Mouse (Mus musculus): ENCODE data around the gene Runx1. TPM values are rescaled to one million over a fixed set of nuclear protein-coding genes. Genes with fewer than 3 reads are reported as not detected.

Gene Runx1
- polyA plus RNA-seq, 1 experiment from 2014 or later: 0.94 TPM

DNA sequence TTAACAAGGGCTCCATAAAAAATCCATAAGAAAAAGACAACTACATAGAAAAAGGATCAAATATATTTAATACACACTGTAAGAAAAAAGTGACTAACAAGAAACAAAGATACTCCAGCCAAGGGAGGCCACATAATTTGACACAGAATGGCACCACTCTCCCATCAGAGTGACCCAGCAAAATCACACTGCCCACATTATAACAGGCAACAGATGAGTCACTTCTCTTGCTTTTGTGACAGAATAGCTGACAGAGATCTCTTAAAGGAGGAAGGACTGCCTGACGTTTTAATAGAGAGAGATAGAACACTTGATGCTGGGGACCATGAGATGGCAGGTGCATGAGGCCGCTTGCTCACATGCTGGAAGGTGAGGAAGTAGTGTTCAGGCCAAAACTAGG is 35.6 kb upstream of the Runx1 start:
- 91% methylated on average over 2 of the region's 2 CpGs for WGBS
- no peak for ATAC-seq
- H3K9me3 ChIP-seq (ENCODE audit: control insufficient read depth, low read length): no peaks in the 10 kb centered on the region

DNA sequence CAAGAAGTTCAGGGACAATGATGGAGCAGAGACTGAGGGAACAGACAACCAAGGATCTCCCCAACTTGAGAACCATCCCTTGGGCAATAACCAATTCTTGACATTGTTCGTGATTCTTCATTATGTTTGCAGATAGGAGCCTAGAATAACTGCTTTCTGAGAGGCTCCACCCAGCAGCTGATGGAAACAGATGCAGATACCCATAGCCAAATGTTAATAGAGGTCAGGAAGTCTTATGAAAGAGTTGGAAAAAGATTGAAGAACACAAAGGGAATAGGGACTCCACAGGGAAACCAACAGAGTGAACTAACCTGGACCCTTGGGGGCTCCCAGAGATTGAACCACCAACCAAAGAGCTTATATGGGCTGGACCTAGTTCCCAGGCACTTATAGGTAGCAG is 34.7 kb upstream of the Runx1 start:
- no peaks in the 10 kb centered on the region for H3K27me3 ChIP-seq (replicated peaks; ENCODE audit: control insufficient read depth, insufficient read depth, low read length)
- ATAC-seq: no peak

More for the DNA sequence above, 35.6 kb upstream of the Runx1 start:
- Histone ChIP-seq H3K27ac (ENCODE audit: low read depth, low read length) (no peak overlapping the region), H3K4me2 (ENCODE audit: low read length) (no peak overlapping the region), H3K27me3 (replicated peaks; ENCODE audit: control insufficient read depth, insufficient read depth, low read length) (no peaks in the 10 kb centered on the region), H3K36me3 (ENCODE audit: control insufficient read depth, insufficient read depth, low read length) (no peaks in the 10 kb centered on the region), H3K4me3 (ENCODE audit: low read length) (no peak overlapping the region), H3K9ac (ENCODE audit: low read depth, low read length) (no peak overlapping the region), H3K4me1 (ENCODE audit: control insufficient read depth, insufficient read depth, low read depth, low read length) (no peaks in the 10 kb centered on the region)

GRCm38 (mm10) chr16:92856779-92857178 is 30.8 kb upstream of the Runx1 start:
- no peaks in the 10 kb centered on the region for H3K36me3 ChIP-seq (ENCODE audit: control insufficient read depth, insufficient read depth, low read length)
- no peak overlapping the region for H3K4me2 ChIP-seq (ENCODE audit: low read length)
- H3K9me3 ChIP-seq (ENCODE audit: control insufficient read depth, low read length): no peaks in the 10 kb centered on the region
- ATAC-seq: no peak
- no peaks in the 10 kb centered on the region for H3K27me3 ChIP-seq (replicated peaks; ENCODE audit: control insufficient read depth, insufficient read depth, low read length)
- H3K27ac ChIP-seq (ENCODE audit: low read depth, low read length): no peak overlapping the region
- no peak overlapping the region for H3K9ac ChIP-seq (ENCODE audit: low read depth, low read length)
- no peak overlapping the region for H3K4me3 ChIP-seq (ENCODE audit: low read length)
- H3K4me1 ChIP-seq (ENCODE audit: control insufficient read depth, insufficient read depth, low read depth, low read length): no peaks in the 10 kb centered on the region
- WGBS: 86% methylated on average over 3 of the region's 3 CpGs

More for the DNA sequence above, 34.7 kb upstream of the Runx1 start:
- Histone ChIP-seq H3K9me3 (ENCODE audit: control insufficient read depth, low read length) (no peaks in the 10 kb centered on the region), H3K36me3 (ENCODE audit: control insufficient read depth, insufficient read depth, low read length) (no peaks in the 10 kb centered on the region), H3K4me3 (ENCODE audit: low read length) (no peak overlapping the region), H3K27ac (ENCODE audit: low read depth, low read length) (no peak overlapping the region), H3K9ac (ENCODE audit: low read depth, low read length) (no peak overlapping the region), H3K4me2 (ENCODE audit: low read length) (no peak overlapping the region), H3K4me1 (ENCODE audit: control insufficient read depth, insufficient read depth, low read depth, low read length) (no peaks in the 10 kb centered on the region)
- WGBS: 81% methylated on average over 1 of the region's 1 CpGs

DNA sequence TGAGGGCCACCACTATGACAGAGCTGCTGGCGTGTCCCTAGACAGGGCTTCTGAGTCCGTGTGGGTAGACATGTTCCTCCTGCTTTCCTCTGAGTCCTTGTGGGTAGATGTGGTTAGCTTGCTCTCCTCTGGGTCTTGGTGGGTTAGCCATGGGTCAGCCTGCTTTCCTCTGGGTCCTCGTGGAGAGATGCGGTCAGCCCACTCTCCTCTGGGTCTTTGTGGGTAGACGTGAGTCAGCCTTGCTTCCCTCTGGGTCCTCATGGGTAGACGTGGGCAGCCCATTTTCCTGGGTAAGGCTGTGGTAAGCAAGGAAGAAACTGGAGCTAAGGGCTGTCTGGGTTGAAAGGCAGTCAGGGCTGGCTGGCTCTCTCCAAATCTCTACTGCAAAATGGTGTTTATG is 26.3 kb upstream of the Runx1 start:
- no peak overlapping the region for H3K4me3 ChIP-seq (ENCODE audit: low read length)
- no peak overlapping the region for H3K9ac ChIP-seq (ENCODE audit: low read depth, low read length)
- no peak for ATAC-seq
- H3K9me3 ChIP-seq (ENCODE audit: control insufficient read depth, low read length): no peaks in the 10 kb centered on the region
- WGBS: 91% methylated on average over 6 of the region's 6 CpGs
- no peaks in the 10 kb centered on the region for H3K27me3 ChIP-seq (replicated peaks; ENCODE audit: control insufficient read depth, insufficient read depth, low read length)
- H3K4me2 ChIP-seq (ENCODE audit: low read length): no peak overlapping the region
- no peak overlapping the region for H3K27ac ChIP-seq (ENCODE audit: low read depth, low read length)
- no peaks in the 10 kb centered on the region for H3K36me3 ChIP-seq (ENCODE audit: control insufficient read depth, insufficient read depth, low read length)
- H3K4me1 ChIP-seq (ENCODE audit: control insufficient read depth, insufficient read depth, low read depth, low read length): no peaks in the 10 kb centered on the region

- no peak overlapping the region for H3K4me2 ChIP-seq (ENCODE audit: low read length)
- H3K36me3 ChIP-seq (ENCODE audit: control insufficient read depth, insufficient read depth, low read length): no peaks in the 10 kb centered on the region
- H3K4me1 ChIP-seq (ENCODE audit: control insufficient read depth, insufficient read depth, low read depth, low read length): no peaks in the 10 kb centered on the region; the same call in 1 of the 2 replicates
- H3K27me3 ChIP-seq (replicated peaks; ENCODE audit: control insufficient read depth, insufficient read depth, low read length): no peaks in the 10 kb centered on the region
- no peak overlapping the region for H3K9ac ChIP-seq (ENCODE audit: low read depth, low read length)
- no peak overlapping the region for H3K4me3 ChIP-seq (ENCODE audit: low read length)
- no peak overlapping the region for H3K27ac ChIP-seq (ENCODE audit: low read depth, low read length)
- H3K9me3 ChIP-seq (ENCODE audit: control insufficient read depth, low read length): no peaks in the 10 kb centered on the region
- 56% methylated on average over 3 of the region's 3 CpGs for WGBS
- ATAC-seq: no peak
Observed at GRCm38 (mm10) chr16:92850416-92850815, 24.5 kb upstream of the Runx1 start.

DNA sequence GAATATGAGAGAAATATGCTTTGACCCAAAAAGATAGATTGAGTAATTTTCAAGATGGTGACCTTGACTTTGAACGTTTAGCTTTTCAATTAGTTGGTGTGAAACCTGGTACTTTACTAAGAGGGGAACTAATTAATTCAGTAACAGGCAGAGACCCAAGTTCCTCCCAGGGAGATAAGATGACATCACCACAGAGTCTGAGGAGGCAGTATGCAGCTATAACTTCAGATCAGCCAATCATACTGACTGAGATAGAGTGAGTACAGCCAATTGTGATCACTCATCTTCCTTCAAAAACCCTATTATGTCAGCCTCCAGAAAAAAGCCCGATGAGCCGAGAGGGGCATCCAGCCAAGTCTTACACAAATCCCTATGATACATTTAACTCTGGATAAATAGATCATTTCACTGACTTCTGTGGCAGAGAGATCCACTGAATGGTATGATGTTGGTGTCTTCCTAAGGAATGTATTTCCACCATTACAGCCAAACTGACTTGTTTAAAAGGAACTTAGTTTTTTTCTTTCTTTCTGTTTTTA is 21.9 kb upstream of the Runx1 start:
- Histone ChIP-seq H3K9ac (ENCODE audit: low read depth, low read length) (no peak overlapping the region), H3K36me3 (ENCODE audit: control insufficient read depth, insufficient read depth, low read length) (no peaks in the 10 kb centered on the region), H3K9me3 (ENCODE audit: control insufficient read depth, low read length) (no peaks in the 10 kb centered on the region), H3K4me3 (ENCODE audit: low read length) (no peak overlapping the region), H3K27me3 (replicated peaks; ENCODE audit: control insufficient read depth, insufficient read depth, low read length) (no peaks in the 10 kb centered on the region), H3K4me1 (ENCODE audit: control insufficient read depth, insufficient read depth, low read depth, low read length) (no peaks in the 10 kb centered on the region; the same call in 1 of the 2 replicates), H3K27ac (ENCODE audit: low read depth, low read length) (no peak overlapping the region), H3K4me2 (ENCODE audit: low read length) (no peak overlapping the region)
- ATAC-seq: no peak
- 70% methylated on average over 3 of the region's 3 CpGs for WGBS

DNA sequence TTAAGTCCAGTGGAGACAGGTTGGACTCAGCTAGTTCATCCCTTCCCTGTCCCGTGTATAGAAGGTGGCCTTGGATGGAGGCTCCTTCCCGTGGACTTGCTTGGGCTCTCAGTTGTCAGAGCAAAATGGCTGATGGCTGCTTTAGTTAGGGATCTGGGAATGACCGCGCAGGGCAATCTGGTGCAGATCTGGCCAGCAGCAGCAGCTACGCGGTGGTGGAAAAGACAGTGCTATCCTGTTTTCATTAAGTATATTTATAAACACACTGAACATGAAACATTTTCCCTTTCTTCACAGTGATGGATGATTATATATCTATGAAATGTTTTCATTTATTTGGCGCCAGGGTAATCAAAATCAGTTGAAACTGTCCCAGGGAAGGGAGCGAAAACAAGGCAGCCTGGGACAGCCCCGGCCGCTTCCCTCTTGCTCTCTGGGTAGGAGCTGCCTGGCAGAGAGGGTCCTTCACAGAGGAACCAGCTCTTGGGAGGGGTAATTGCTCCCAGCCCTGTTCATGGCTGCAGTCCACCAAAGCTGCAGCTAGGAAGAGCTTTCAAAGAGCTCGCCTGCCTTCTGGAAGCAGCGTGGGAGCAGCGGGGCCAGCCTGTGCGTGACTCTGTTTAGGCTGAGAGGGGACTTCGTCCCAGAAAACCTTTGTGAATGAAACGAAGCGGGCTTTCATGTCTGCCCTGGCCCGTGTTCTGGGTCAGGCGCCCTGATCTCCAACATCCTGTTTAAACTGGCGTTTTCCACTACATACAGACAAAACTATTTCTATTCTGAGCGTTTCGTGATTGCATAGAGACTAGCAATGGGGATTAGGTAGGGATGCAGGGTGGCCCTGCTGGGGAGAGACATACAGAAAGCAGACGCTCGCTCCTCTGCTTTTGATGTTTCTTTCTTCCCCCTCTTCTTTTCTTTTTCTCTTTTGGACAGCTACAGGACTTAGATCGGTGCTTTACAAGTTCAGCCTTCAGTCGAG is 19.6 kb upstream of the Runx1 start:
- Histone ChIP-seq H3K9ac (ENCODE audit: low read depth, low read length) (no peak overlapping the region), H3K9me3 (ENCODE audit: control insufficient read depth, low read length) (no peaks in the 10 kb centered on the region), H3K4me3 (ENCODE audit: low read length) (no peak overlapping the region), H3K4me1 (ENCODE audit: control insufficient read depth, insufficient read depth, low read depth, low read length) (no peaks in the 10 kb centered on the region; the same call in 1 of the 2 replicates), H3K4me2 (ENCODE audit: low read length) (peak overlapping the region; percentile 9; the same call in 1 of the 2 replicates), H3K27me3 (replicated peaks; ENCODE audit: control insufficient read depth, insufficient read depth, low read length) (no peaks in the 10 kb centered on the region), H3K36me3 (ENCODE audit: control insufficient read depth, insufficient read depth, low read length) (no peaks in the 10 kb centered on the region), H3K27ac (ENCODE audit: low read depth, low read length) (no peak overlapping the region)
- peak; percentile 54 for ATAC-seq
- WGBS: 57% methylated on average over 26 of the region's 26 CpGs

GRCm38 (mm10) chr16:92838709-92839108 is 12.8 kb upstream of the Runx1 start:
- H3K4me2 ChIP-seq (ENCODE audit: low read length): no peak overlapping the region
- no peak for ATAC-seq
- no peaks in the 10 kb centered on the region for H3K4me1 ChIP-seq (ENCODE audit: control insufficient read depth, insufficient read depth, low read depth, low read length)
- H3K9me3 ChIP-seq (ENCODE audit: control insufficient read depth, low read length): no peaks in the 10 kb centered on the region
- H3K9ac ChIP-seq (ENCODE audit: low read depth, low read length): no peak overlapping the region
- no peaks in the 10 kb centered on the region for H3K27me3 ChIP-seq (replicated peaks; ENCODE audit: control insufficient read depth, insufficient read depth, low read length)
- H3K4me3 ChIP-seq (ENCODE audit: low read length): no peak overlapping the region
- H3K27ac ChIP-seq (ENCODE audit: low read depth, low read length): no peak overlapping the region
- H3K36me3 ChIP-seq (ENCODE audit: control insufficient read depth, insufficient read depth, low read length): no peaks in the 10 kb centered on the region

- Histone ChIP-seq H3K27me3 (replicated peaks; ENCODE audit: control insufficient read depth, insufficient read depth, low read length) (no peaks in the 10 kb centered on the region), H3K27ac (ENCODE audit: low read depth, low read length) (no peak overlapping the region), H3K36me3 (ENCODE audit: control insufficient read depth, insufficient read depth, low read length) (no peaks in the 10 kb centered on the region), H3K4me3 (ENCODE audit: low read length) (no peak overlapping the region), H3K9ac (ENCODE audit: low read depth, low read length) (no peak overlapping the region), H3K4me1 (ENCODE audit: control insufficient read depth, insufficient read depth, low read depth, low read length) (peaks cover 3% of the 10 kb centered on the region; the same call in 1 of the 2 replicates), H3K9me3 (ENCODE audit: control insufficient read depth, low read length) (no peaks in the 10 kb centered on the region), H3K4me2 (ENCODE audit: low read length) (no peak overlapping the region)
- WGBS: 84% methylated on average over 2 of the region's 2 CpGs
- no peak for ATAC-seq
Observed at GRCm38 (mm10) chr16:92831341-92831740, 5.4 kb upstream of the Runx1 start.

Data from hindbrain, embryonic 16.5 days (tissue).